Mouse (Mus musculus): ENCODE data around the gene Asic5. TPM values are rescaled to one million over a fixed set of nuclear protein-coding genes. Genes with fewer than 3 reads are reported as not detected.

Gene Asic5
- total and polyA plus RNA-seq, 2 experiments from 2014 or later, result 0.52 TPM; not detected in 1

DNA sequence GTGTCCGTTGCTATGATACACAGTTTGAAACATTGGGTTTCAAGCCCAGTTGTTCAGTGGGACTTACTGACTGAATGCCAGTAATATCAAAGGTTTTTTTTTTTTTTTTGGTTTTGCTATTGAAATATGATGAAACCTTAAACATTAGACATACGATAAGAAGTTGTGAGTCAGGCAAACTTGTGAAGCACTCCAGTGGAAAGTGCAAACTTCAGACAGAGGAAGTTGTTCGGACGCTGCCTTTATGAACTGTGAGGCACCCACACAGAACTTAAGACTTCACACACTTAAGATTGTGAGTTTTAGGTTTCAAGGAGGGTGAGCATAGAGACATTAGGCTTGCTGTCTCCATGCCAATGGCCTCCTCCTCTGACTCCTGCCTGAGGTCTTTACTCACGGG, 514 bp upstream of the Asic5 start:
- Histone ChIP-seq H3K4me1 (ENCODE audit: insufficient read depth, low read length) (no peaks in the 10 kb centered on the region), H3K27me3 (ENCODE audit: insufficient read depth, low read length) (no peaks in the 10 kb centered on the region), H3K9ac (replicated peaks; ENCODE audit: low read length) (no peak overlapping the region), H3K27ac (no peak overlapping the region), H3K9me3 (ENCODE audit: low read length) (no peaks in the 10 kb centered on the region), H3K4me2 (ENCODE audit: low read depth, low read length) (no peak overlapping the region), H3K36me3 (ENCODE audit: insufficient read depth, low read length) (no peaks in the 10 kb centered on the region), H3K4me3 (ENCODE audit: low read length) (no peak overlapping the region)
- WGBS, result 81% methylated on average over 5 of the region's 5 CpGs
- ATAC-seq (no peak), DNase-seq (ENCODE audit: low spot score) (no peak)
- no peak for TF ChIP-seq CTCF (IDR thresholded peaks at IDR 0.05; ENCODE audit: low read depth)

DNA sequence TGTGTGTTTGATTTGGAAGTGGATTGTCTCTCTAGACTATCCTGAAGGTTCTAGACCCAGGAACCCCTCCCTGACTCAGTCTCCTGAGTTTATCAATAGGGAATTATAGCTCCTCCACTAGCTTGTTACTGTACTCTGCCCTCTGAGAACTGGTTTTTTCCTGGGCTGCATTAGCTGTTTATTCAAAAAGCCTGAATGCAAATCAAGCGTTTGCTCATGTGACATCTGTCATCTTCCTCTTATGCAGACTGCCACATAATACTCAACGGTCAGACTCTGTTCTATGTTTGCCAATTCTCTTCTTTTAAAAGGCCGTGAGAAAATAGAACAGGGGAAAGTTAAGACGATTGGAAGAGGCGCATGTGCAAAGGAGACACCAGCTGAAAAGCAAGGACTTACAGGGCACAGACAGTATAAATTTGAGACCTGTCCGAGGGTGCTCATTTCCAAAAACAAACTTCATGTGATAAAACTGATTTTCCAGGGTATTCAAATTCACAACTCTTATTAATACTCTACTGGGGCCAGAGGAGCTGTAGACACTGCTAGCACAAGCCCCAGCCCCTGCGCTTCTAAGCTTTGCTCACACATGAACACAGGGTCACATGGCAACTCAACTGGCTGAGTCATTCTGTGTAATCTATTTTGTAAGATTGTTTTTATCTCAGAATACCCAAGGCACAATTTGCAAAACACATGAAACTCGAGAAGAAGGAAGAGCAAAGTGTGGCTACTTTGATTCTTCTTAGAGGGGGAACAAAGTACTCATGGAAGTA, 1.2 kb downstream of the Asic5 start:
- H3K27me3 ChIP-seq (ENCODE audit: insufficient read depth, low read length), result no peaks in the 10 kb centered on the region
- DNase-seq (ENCODE audit: low spot score) (no peak), ATAC-seq (no peak)
- no peaks in the 10 kb centered on the region for H3K4me1 ChIP-seq (ENCODE audit: insufficient read depth, low read length)
- no peak overlapping the region for H3K4me3 ChIP-seq (ENCODE audit: low read length)
- no peaks in the 10 kb centered on the region for H3K36me3 ChIP-seq (ENCODE audit: insufficient read depth, low read length)
- no peak for TF ChIP-seq CTCF (IDR thresholded peaks at IDR 0.05; ENCODE audit: low read depth)
- H3K9ac ChIP-seq (replicated peaks; ENCODE audit: low read length), result no peak overlapping the region
- H3K4me2 ChIP-seq (ENCODE audit: low read depth, low read length), result no peak overlapping the region
- no peaks in the 10 kb centered on the region for H3K9me3 ChIP-seq (ENCODE audit: low read length)
- no peak overlapping the region for H3K27ac ChIP-seq
- 70% methylated on average over 8 of the region's 8 CpGs for WGBS

DNA sequence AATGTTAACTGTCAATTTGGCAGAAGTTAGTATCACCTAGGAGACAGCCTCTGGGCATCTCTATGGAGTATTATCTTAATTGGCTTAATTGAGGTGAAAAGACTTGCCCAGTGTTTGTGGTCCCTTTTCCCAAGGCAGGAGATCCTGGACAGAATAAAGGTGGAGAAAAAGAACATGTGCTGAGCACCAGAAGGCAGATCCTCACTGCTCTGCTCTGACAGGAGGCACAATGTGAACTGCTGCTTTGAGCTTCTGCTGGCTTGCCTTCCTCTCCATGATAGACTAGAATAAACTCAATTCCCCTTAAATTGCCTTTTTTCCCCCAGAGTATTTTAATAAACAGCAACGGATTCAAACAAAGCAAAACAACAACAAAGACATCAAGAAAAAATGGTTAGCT, 3.0 kb downstream of the Asic5 start:
- ATAC-seq, result no peak
- no peak overlapping the region for H3K4me3 ChIP-seq (ENCODE audit: low read length)
- H3K9ac ChIP-seq (replicated peaks; ENCODE audit: low read length), result no peak overlapping the region
- H3K4me2 ChIP-seq (ENCODE audit: low read depth, low read length), result no peak overlapping the region
- H3K27me3 ChIP-seq (ENCODE audit: insufficient read depth, low read length), result no peaks in the 10 kb centered on the region
- WGBS, result 26% methylated on average over 1 of the region's 1 CpGs
- H3K36me3 ChIP-seq (ENCODE audit: insufficient read depth, low read length), result no peaks in the 10 kb centered on the region
- TF ChIP-seq CTCF (IDR thresholded peaks at IDR 0.05; ENCODE audit: low read depth), result no peak
- DNase-seq (ENCODE audit: low spot score), result no peak
- H3K9me3 ChIP-seq (ENCODE audit: low read length), result no peaks in the 10 kb centered on the region
- H3K27ac ChIP-seq, result no peak overlapping the region
- H3K4me1 ChIP-seq (ENCODE audit: insufficient read depth, low read length), result no peaks in the 10 kb centered on the region

DNA sequence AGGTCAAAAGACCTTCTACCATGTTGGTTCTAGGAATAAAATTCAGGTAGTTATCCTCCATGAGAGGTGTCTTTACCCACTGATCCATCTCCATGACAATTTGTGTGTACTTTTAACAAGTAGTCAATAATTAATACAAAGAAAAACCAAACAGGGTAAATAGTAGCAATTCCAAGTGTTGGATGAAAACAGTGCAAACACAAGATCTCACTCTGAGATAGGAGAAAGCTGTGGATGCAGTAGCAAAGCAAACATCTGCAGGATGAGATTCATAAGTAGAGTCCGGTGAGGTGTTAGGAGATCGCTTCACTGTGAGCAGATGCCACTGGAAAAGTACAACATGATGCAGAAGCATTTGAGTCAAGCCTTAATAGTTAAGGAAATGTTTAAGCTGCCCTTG, 4.0 kb downstream of the Asic5 start:
- Histone ChIP-seq H3K9ac (replicated peaks; ENCODE audit: low read length) (no peak overlapping the region), H3K4me1 (ENCODE audit: insufficient read depth, low read length) (no peaks in the 10 kb centered on the region), H3K36me3 (ENCODE audit: insufficient read depth, low read length) (no peaks in the 10 kb centered on the region), H3K4me2 (ENCODE audit: low read depth, low read length) (no peak overlapping the region), H3K4me3 (ENCODE audit: low read length) (no peak overlapping the region), H3K27me3 (ENCODE audit: insufficient read depth, low read length) (no peaks in the 10 kb centered on the region), H3K9me3 (ENCODE audit: low read length) (no peaks in the 10 kb centered on the region), H3K27ac (no peak overlapping the region)
- no peak for DNase-seq (ENCODE audit: low spot score)
- no peak for TF ChIP-seq CTCF (IDR thresholded peaks at IDR 0.05; ENCODE audit: low read depth)
- 98% methylated on average over 2 of the region's 2 CpGs for WGBS
- no peak for ATAC-seq

DNA sequence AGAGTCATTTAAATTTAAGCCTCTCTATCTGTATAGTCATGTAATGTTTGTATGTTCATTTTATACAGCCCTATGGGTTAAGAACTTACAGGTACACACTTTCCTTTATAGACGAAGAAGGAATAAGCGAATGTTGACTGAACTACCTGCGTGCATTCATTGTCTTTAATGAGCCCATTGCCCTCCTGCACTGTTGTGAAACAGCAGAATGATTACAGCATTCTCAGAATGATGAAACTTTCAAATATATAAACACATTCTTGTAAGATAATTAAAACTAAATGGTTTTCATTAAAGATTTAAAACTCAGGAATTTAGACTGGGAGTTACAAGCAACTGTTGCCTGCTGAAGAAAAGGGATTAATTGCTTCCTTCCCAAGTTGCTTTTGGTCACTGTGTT, 5.5 kb downstream of the Asic5 start:
- DNase-seq (ENCODE audit: low spot score) (no peak), ATAC-seq (no peak)
- WGBS, result 95% methylated on average over 3 of the region's 3 CpGs
- TF ChIP-seq CTCF (IDR thresholded peaks at IDR 0.05; ENCODE audit: low read depth), result no peak
- H3K27ac ChIP-seq, result no peak overlapping the region
- no peaks in the 10 kb centered on the region for H3K27me3 ChIP-seq (ENCODE audit: insufficient read depth, low read length)
- no peak overlapping the region for H3K9ac ChIP-seq (replicated peaks; ENCODE audit: low read length)
- H3K4me1 ChIP-seq (ENCODE audit: insufficient read depth, low read length), result no peaks in the 10 kb centered on the region
- no peaks in the 10 kb centered on the region for H3K36me3 ChIP-seq (ENCODE audit: insufficient read depth, low read length)
- H3K9me3 ChIP-seq (ENCODE audit: low read length), result no peaks in the 10 kb centered on the region
- H3K4me3 ChIP-seq (ENCODE audit: low read length), result no peak overlapping the region
- H3K4me2 ChIP-seq (ENCODE audit: low read depth, low read length), result no peak overlapping the region

DNA sequence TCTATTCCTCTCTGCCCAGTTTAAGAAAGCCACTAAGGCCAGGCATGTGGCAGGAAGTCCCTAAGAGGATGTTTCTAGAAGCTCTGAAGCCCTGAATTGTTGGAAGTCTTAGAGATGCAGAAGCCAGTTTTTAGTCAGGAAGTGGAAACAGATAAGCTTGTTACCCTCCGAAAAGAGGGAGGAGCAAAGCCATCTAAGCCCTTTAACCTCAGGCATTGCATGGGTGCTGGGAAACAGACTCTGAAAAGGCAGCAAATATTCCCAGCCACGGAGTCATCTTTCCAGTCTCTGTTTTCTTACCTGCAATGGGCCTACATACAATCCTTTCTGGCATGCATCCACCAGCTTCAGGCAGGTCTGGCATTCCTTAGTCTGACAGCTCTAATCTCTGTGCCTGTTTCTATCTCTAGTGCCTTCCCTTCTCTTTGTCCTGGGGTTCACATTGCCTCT, 7.6 kb downstream of the Asic5 start:
- no peaks in the 10 kb centered on the region for H3K27me3 ChIP-seq (ENCODE audit: insufficient read depth, low read length)
- no peak for TF ChIP-seq CTCF (IDR thresholded peaks at IDR 0.05; ENCODE audit: low read depth)
- DNase-seq (ENCODE audit: low spot score) (no peak), ATAC-seq (no peak)
- no peaks in the 10 kb centered on the region for H3K36me3 ChIP-seq (ENCODE audit: insufficient read depth, low read length)
- H3K4me1 ChIP-seq (ENCODE audit: insufficient read depth, low read length), result no peaks in the 10 kb centered on the region
- H3K9ac ChIP-seq (replicated peaks; ENCODE audit: low read length), result no peak overlapping the region
- no peak overlapping the region for H3K4me2 ChIP-seq (ENCODE audit: low read depth, low read length)
- no peak overlapping the region for H3K4me3 ChIP-seq (ENCODE audit: low read length)
- 56% methylated on average over 2 of the region's 2 CpGs for WGBS
- no peak overlapping the region for H3K27ac ChIP-seq
- H3K9me3 ChIP-seq (ENCODE audit: low read length), result no peaks in the 10 kb centered on the region

DNA sequence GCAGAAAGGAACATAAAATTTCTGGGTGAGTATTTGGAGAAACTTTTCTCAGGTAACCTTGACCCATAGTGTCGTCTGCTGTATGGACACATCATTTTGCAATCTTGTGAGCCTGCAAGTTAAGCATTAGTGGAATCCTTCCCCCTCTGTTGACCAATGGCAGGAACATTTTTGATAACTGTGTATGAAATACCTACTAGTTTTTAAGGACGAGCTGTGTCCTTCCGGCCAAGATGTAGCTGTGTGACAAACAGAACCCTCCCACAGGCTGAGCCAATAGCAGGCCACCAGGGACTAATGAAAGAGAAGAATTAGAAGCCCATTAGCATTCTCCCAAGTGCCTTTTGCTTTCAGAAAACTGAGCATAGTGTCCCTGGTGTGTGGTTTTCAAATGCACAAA, 8.4 kb downstream of the Asic5 start:
- Histone ChIP-seq H3K9ac (replicated peaks; ENCODE audit: low read length) (no peak overlapping the region), H3K4me2 (ENCODE audit: low read depth, low read length) (no peak overlapping the region), H3K4me1 (ENCODE audit: insufficient read depth, low read length) (no peaks in the 10 kb centered on the region), H3K9me3 (ENCODE audit: low read length) (no peaks in the 10 kb centered on the region), H3K4me3 (ENCODE audit: low read length) (no peak overlapping the region), H3K27ac (no peak overlapping the region), H3K36me3 (ENCODE audit: insufficient read depth, low read length) (no peaks in the 10 kb centered on the region), H3K27me3 (ENCODE audit: insufficient read depth, low read length) (no peaks in the 10 kb centered on the region)
- DNase-seq (ENCODE audit: low spot score) (peak; percentile 42), ATAC-seq (peak; percentile 84)
- no peak for TF ChIP-seq CTCF (IDR thresholded peaks at IDR 0.05; ENCODE audit: low read depth)
- WGBS, result 62% methylated on average over 3 of the region's 3 CpGs
